Mouse (Mus musculus) adrenal gland (tissue): ENCODE measurements around the gene Olfr933.

Experiments used
- intact Hi-C: fragments of 180-260 bp; cut with DNase I; formaldehyde crosslinking; loops from one replicate; pipeline ENCODE4 v1.15.1; 2025
- long read RNA-seq, 2 experiments: library from polyadenylated mRNA; unstranded; transcript quantifications; one replicate each; pipeline ENCODE4 v2.0.0; 2020; ENCODE audit warnings: borderline replicate concordance in 1 of 2; ENCODE audit not compliant: insufficient replicate concordance in 1 of 2

The Olfr933 gene
- long read RNA-seq, experiment 1: 0 reads
- long read RNA-seq, experiment 2: 0 reads

- intact Hi-C loops: no loop called here
These were observed at the start of gene Olfr933 for GRCm38 (mm10) chr9:38972013-38972412. Olfr933 (plus strand) TSS chr9:38972313.

GRCm38 (mm10) chr9:38929509-38929908, 42.6 kb upstream of the Olfr933 start, which contains the start of gene Olfr930:
Olfr930 (plus strand) TSS chr9:38929809.
- intact Hi-C loops: no loop called here

GRCm38 (mm10) chr9:38953401-38954123, 18.6 kb upstream of the Olfr933 start:
- intact Hi-C loops: no loop called here

GRCm38 (mm10) chr9:38954124-38954416, 18.0 kb upstream of the Olfr933 start:
- intact Hi-C loops: no loop called here

- intact Hi-C loops: no loop called here
These were observed 16.1 kb downstream of the Olfr933 start, which contains the start of gene Olfr934 for GRCm38 (mm10) chr9:38988215-38988614. Olfr934 (minus strand) TSS chr9:38988315.

GRCm38 (mm10) chr9:38999583-38999982, 27.5 kb downstream of the Olfr933 start, which contains the start of gene Olfr935:
Olfr935 (minus strand) TSS chr9:38999683.
- intact Hi-C loops: no loop called here

- intact Hi-C loops: no loop called here
These were observed 51.2 kb downstream of the Olfr933 start, which contains the start of gene Olfr146 for GRCm38 (mm10) chr9:39023277-39023676. Olfr146 (minus strand) TSS chr9:39023377.
